Mouse (Mus musculus) lung, postnatal 10 days (tissue): ENCODE data around the gene Csf1.

Experiments used
- DNase-seq: peaks from one replicate; pipeline ENCODE4 v3.0.0; 2021

Gene Csf1

DNA sequence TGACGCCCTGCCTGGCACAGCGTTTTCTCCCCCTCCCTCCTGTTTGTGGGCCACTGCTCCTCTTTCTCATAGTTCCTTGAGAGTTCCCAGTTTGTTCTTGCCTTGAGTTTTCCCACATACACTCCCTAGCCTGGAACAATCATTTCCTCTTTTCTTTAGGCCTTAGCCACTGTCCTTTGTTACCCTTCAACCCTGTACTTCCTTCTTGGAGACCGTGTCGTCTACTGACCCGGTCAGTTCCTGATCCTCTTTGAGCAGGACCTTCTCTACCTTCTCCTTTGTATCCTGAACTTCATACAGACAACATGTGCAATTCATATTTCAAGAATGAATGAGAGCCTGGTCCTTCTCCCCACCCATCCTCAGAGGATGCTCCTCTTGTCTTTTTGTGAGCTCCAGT lies 21.0 kb upstream of the Csf1 start:
- no peak for DNase-seq

- DNase-seq, result no peak
Measured at GRCm38 (mm10) chr3:107778016-107778415, 17.7 kb upstream of the Csf1 start.

- no peak for DNase-seq
Measured at GRCm38 (mm10) chr3:107776295-107776694, 16.0 kb upstream of the Csf1 start.

DNA sequence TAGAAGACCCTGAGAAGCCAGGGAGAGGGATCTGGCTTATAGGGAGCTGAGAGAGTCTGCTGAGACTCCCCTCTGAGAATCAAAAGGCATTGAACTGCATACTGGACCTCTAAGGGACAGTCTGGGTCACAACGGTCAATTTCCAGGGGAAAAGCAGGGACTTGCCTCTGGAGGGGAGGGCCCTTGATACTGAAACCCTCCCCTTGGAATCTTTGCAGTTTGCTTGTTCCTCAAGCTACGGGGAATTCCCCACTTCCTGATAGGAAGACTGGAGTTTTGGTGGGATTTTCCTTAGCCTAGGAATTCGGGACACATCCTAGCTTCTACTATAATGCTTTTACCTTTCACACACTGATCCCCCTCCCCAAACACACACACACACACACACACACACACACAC lies 15.5 kb upstream of the Csf1 start:
- DNase-seq, result no peak

GRCm38 (mm10) chr3:107775056-107775455 lies 14.8 kb upstream of the Csf1 start:
- no peak for DNase-seq

GRCm38 (mm10) chr3:107772860-107773259 lies 12.6 kb upstream of the Csf1 start:
- DNase-seq, result no peak

- DNase-seq, result no peak
Measured at GRCm38 (mm10) chr3:107769692-107770091, 9.4 kb upstream of the Csf1 start.

- DNase-seq, result no peak
Measured at GRCm38 (mm10) chr3:107768104-107768989, 8.1 kb upstream of the Csf1 start.

DNA sequence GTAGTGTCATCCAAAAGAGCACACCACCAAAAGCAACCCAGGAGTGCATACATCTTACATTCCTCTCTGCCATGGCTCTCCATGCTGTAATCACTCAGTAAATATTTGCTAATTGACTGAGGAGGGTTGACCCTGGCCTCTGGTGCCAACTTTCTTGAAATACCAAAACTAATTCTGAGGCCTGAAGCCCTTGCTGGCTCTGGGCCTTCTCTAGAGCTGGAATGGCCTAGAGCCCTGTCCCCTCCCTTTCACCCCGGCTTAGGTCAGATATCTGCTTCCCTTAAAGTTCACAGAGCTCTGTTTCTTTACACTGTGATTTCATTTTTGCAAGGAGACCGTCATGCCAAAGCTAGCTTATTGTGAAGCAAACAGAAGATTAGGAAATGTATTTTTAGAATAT lies 6.5 kb upstream of the Csf1 start:
- peak; percentile 53 for DNase-seq

DNA sequence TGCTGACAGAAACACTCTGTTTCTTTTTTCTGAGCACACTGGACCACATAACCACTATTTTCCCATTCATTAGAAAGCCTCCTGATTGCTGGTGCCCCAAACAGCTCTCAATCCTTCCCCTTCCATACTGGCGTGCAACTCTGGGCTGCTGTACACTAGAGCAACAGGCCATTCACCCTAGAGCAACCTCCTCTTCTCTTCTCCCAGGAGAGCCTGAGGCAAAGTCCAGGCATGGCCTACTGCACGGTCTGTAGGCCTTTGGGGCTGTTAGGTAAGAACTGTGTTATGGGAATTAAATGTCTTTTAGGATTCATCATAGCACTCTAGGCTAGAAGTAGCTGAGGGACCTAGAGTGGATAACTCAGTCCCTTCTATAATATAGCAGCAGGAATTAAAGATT lies 5.7 kb upstream of the Csf1 start:
- DNase-seq, result no peak

DNA sequence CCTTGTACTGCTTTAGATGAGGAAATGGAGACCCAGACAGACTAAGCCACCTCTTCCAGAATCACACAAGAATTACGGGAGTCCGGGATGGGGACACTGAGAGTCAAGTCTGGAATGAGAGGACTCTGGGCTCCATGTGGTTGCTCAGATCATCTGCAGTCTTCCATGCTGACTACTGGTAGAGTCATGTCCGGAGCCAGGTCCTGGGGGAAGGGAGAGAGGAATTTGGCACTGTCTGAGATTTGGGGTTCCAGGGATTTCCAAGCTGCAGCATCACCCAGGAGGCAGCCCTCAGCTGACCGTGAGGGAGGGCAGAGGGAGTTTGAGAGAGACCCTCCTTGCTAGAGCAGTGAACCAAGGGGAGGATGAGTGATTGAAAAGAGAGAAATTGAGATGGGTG lies 3.3 kb upstream of the Csf1 start:
- no peak for DNase-seq

- no peak for DNase-seq
Measured at GRCm38 (mm10) chr3:107761446-107761845, 1.2 kb upstream of the Csf1 start.

GRCm38 (mm10) chr3:107760771-107761170 lies 502 bp upstream of the Csf1 start:
- no peak for DNase-seq

- DNase-seq, result peak; percentile 47
Measured at GRCm38 (mm10) chr3:107758638-107759037, 1.6 kb downstream of the Csf1 start.

DNA sequence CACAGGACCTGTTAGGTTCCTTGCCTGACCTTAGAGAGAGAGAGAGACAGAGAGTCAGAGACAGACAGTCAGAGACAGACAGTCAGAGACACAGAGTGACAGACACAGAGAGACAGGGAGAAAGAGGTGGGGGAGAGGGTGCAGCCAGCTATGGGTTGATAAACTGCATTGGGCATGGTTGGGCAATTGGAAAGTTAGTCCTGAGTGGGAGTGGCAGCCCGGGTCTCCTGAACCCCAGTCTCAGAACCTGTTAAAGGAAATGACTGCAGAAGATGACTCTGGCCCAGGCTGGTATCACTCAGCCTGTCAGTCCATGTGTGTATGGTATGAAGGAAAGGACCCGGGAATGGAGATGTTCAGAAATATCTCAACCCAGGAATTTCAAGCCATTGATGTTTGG lies 2.1 kb downstream of the Csf1 start:
- no peak for DNase-seq

GRCm38 (mm10) chr3:107757365-107758129 lies 2.7 kb downstream of the Csf1 start:
- DNase-seq, result no peak

DNA sequence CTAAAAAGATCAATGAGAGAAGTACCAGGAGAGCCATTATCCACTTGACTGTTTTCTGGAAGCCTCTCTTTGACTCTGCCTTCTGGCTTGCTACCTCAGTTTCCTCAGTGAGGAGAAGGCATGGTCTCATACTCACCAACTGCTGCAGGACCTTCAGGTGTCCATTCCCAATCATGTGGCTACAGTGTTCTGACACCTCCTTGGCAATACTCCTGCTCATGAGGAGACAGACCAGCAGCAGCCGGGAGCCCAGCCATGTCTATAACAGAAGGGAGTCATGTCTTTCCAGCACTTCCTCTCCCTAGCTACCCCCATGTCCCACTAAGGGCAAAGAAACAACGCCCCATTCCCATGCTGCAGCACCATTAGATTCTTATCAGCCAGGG lies 3.8 kb downstream of the Csf1 start:
- DNase-seq, result no peak

- DNase-seq, result no peak
Measured at GRCm38 (mm10) chr3:107755702-107756480, 4.4 kb downstream of the Csf1 start.

DNA sequence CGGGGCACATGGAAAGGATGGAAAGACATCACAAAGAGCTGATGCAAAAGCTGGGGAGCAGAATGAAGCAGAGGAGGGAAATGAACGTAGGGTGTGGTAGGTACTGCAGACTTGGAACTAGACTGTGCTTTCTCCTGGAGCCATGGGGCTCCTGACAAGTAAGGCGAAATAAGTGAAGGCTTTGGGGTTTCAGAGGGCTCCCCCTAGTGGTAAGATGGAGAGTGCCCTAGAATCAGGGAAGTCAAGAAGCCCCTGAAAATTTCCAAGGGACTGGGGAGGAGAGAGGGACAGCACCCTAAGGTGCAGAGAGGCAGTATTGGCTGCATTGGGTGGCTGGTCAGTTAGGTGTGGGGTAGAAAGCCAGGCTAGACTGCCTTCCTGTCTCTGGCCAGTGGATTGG lies 5.6 kb downstream of the Csf1 start:
- DNase-seq, result peak; percentile 73

GRCm38 (mm10) chr3:107751607-107752006 lies 8.7 kb downstream of the Csf1 start:
- DNase-seq, result no peak

DNA sequence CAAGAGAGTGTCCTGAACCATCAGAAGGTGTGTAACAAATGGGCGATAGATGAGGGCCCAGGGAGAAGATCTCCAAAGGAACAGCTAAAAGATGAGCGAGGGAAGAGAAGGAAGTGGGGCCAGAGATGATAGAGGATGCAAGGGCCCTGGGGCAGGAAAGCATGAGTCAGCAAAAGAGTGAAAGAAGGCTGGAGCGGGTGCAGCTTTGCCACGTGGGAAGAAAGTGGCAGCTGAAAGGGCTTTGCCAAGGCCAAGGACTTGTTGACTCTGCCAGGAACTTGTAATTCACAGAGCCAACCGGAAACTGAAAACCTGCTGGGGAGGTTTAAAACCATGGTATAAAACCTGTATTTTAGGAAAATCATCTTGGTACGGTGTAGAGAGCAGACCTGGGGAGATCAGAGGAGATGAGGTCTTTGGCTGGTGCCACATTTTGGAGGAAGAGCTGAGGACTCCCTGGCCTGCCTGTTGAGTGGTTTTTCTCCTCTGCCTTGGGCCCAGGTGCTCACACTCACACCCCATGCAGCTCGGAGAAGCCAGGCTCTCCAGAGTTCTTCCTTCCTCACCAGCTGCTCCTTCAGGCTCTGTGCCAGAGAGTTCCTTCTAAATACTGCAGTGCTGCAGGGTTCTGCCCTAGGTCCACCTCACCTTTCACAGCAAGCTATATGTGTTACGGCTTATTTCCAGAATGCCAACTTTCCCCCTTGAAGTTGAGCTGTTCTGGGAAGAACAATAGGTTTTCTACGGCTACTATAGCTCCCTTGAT lies 9.3 kb downstream of the Csf1 start:
- DNase-seq, result no peak

DNA sequence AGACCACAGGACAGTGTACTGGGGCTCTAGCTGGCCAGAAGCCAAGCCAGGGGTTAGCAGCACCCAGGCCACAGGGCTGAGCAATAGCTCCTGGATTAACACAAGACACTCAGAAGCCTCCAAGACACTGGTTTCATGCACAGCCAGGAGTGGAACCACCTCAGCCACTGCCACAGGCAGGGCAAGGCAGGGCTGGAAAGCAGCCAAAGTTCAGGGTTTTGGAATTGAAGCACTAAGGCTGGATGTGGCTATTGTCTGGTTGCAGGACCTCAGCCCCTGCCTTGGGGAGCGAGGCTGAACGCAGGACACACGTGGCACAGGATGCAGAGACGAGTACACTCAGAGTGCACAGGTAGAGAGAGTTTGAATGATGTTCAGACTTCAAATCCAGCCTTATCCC lies 10.8 kb downstream of the Csf1 start:
- no peak for DNase-seq
